Mouse (Mus musculus) heart, adult 2 months (tissue): ENCODE measurements at regions not wholly inside any gene's neighbourhood (a gene's known extent, or its start where the extent isn't known, plus 50 kb on each side); places are given as distances from the start of the nearest gene placed in this dataset.

Experiments
- CTCF ChIP-seq: fragments of 200-600 bp; IDR thresholded peaks from 2 replicates; pipeline ENCODE4 v1.8.1; 2022; ENCODE audit warnings: antibody characterized with exemption, mild to moderate bottlenecking, moderate library complexity
- EP300 ChIP-seq: fragments of 200-500 bp; IDR thresholded peaks from 2 replicates; pipeline ENCODE4 v1.6.1; 2011; ENCODE audit warnings: low read depth, low read length, control low read depth; ENCODE audit not compliant: insufficient read depth
- POLR2A ChIP-seq: fragments of 200-500 bp; IDR thresholded peaks from 2 replicates; pipeline ENCODE4 v1.6.1; 2011; ENCODE audit warnings: mild to moderate bottlenecking, low read depth, low read length, control low read depth; ENCODE audit not compliant: insufficient read depth

- TF ChIP-seq CTCF = no peak
- TF ChIP-seq POLR2A = no peak
- no peak for TF ChIP-seq EP300
These were observed 501.9 kb downstream of the Adcyap1 start for GRCm38 (mm10) chr17:93700685-93701084.
